8 mouse cellular contexts compared by ENCODE assay signal in genomic region chr2:129100784-129101310, GRCm38 (mm10). TPM values are rescaled to one million over a fixed set of nuclear protein-coding genes. Genes with fewer than 3 reads are reported as not detected.
A peak's percentile ranks its signal among the peaks of the same experiment; 100 is the strongest.
DNase-seq lines count a peak whose midpoint lies in the region; ATAC-seq and TF ChIP-seq lines count a peak whose summit lies in the region.

Polr1b (plus strand) TSS chr2:129100995.

- peak within 1 kb of the TSS; percentile 91 for H3K4me3 ChIP-seq in gastrocnemius, adult 2 months
- H3K4me3 ChIP-seq in hindbrain, postnatal 0 days (ENCODE audit: low read length), result peak within 1 kb of the TSS; percentile 80
- H3K4me3 ChIP-seq in left cerebral cortex, adult 2 months, result peak within 1 kb of the TSS; percentile 87

- H3K27ac ChIP-seq in gastrocnemius, adult 2 months, result peak within 1 kb of the TSS; percentile 91
- H3K27ac ChIP-seq in hindbrain, postnatal 0 days, result no peak within 1 kb of the TSS
- H3K27ac ChIP-seq in left cerebral cortex, adult 2 months, result peak within 1 kb of the TSS; percentile 61; the same call in 1 of the 2 replicates

- peak; percentile 97 for DNase-seq in ZHBTc4 (ENCODE audit: low read depth, low spot score)
- DNase-seq in gastrocnemius, adult 2 months, result peak; percentile 94
- DNase-seq in hindbrain, postnatal 0 days (ENCODE audit: low spot score), result peak; percentile 96
- peak; percentile 87 to 91 for DNase-seq in left cerebral cortex, adult 2 months (ENCODE audit: extremely low spot score in 1 of 2, low spot score in 2 of 2)
- peak; percentile 95 for DNase-seq in right cerebral cortex, adult 2 months (ENCODE audit: low spot score in 2 of 2)
- peak; percentile 92 for DNase-seq in urinary bladder, postnatal 14 days (ENCODE audit: low spot score)

- peak; percentile 100 for ATAC-seq in common myeloid progenitor, adult 5-6 weeks (replicated peaks; ENCODE audit: low read depth, poor library complexity, severe bottlenecking)
- peak; percentile 99 for ATAC-seq in hindbrain, postnatal 0 days
- ATAC-seq in megakaryocyte, adult 5-6 weeks (ENCODE audit: poor library complexity, severe bottlenecking), result peak; percentile 99

- H3K9me3 ChIP-seq in hindbrain, postnatal 0 days (ENCODE audit: low read length), result no peaks in the 10 kb centered on the region

- H3K36me3 ChIP-seq in hindbrain, postnatal 0 days (ENCODE audit: insufficient read depth, low read length), result peaks cover 17% of the 10 kb centered on the region; the same call in 1 of the 2 replicates

- H3K4me1 ChIP-seq in hindbrain, postnatal 0 days (ENCODE audit: insufficient read depth, low read length), result no peaks in the 10 kb centered on the region; the same call in 1 of the 2 replicates

- no peaks in the 10 kb centered on the region for H3K27me3 ChIP-seq in hindbrain, postnatal 0 days (ENCODE audit: insufficient read depth, low read length)

- WGBS in hindbrain, postnatal 0 days, result under 1% methylated on average over 35 of the region's 35 CpGs

- H3K4me2 ChIP-seq in hindbrain, postnatal 0 days (ENCODE audit: low read depth, low read length), result peak within 1 kb of the TSS; percentile 89

- H3K9ac ChIP-seq in hindbrain, postnatal 0 days (replicated peaks; ENCODE audit: low read length), result peak within 1 kb of the TSS; percentile 54

- intact Hi-C loops in gastrocnemius, adult 2 months (cut with DNase I), result loop anchor here (2.0 to 10.0 kb wide), 2 partner anchors 28 to 1074 kb away; partner anchors contain the start of genes Chchd5 and Snrpb
- intact Hi-C loops in left cerebral cortex, adult 2 months (cut with DNase I), result loop anchor here (1.0 kb wide), 1 partner anchor 28 kb away; the partner anchor contains the start of gene Chchd5

- TF ChIP-seq CTCF in gastrocnemius, adult 2 months (IDR thresholded peaks at IDR 0.05), result 0 out of 2 replicates have a peak, but pooled peaks have one; percentile 2
- TF ChIP-seq CTCF in hindbrain, postnatal 0 days (IDR thresholded peaks at IDR 0.05; ENCODE audit: low read depth), result no peak
- TF ChIP-seq CTCF in left cerebral cortex, adult 2 months (IDR thresholded peaks at IDR 0.05), result no peak

RNA-seq across cellular contexts. Expression of gene Polr1b, which starts in this region (rescaled TPM):
- total RNA-seq in common myeloid progenitor, adult 5-6 weeks (2017), result 48.6 and 59.8 TPM in 2 replicates
- 10 to 100 TPM; 11.6 to 13.2 TPM for total RNA-seq in gastrocnemius, adult 2 months (2021)
- 20.9 and 21.8 TPM in 2 replicates for total RNA-seq in hindbrain, postnatal 0 days (2014; rRNA removed)
- 10.5 and 11.3 TPM in 2 replicates for polyA plus RNA-seq in hindbrain, postnatal 0 days (2015; fragmentation: Nextera tagmentation; extraction: Ambion mirVana)
- total RNA-seq in left cerebral cortex, adult 2 months (2021), result 10 to 100 TPM; 23.5 to 27.7 TPM
- total RNA-seq in megakaryocyte, adult 5-6 weeks (2015), result 2.6 and 3.3 TPM in 2 replicates
- total RNA-seq in megakaryocyte, adult 5-6 weeks (2017), result 7.1 and 11.7 TPM in 2 replicates
